Mouse (Mus musculus) forebrain, embryonic 11.5 days (tissue): ENCODE measurements around the gene Micu2. TPM values are rescaled to one million over a fixed set of nuclear protein-coding genes. Genes with fewer than 3 reads are reported as not detected.

Source experiments
- ATAC-seq: fragments of 200-750 bp; cut with Nextera tagmentation; replicated peaks from 2 replicates; pipeline ENCODE4 v1.8.0; 2017; ENCODE audit warnings: moderate TSS enrichment; ENCODE audit not compliant: low FRiP score
- DNase-seq: peaks from one replicate; pipeline ENCODE4 v3.0.0-alpha.2; 2017; ENCODE audit warnings: low spot score
- H3K27ac ChIP-seq: fragments of 300-500 bp; sonication (generic); 2 replicates; pipeline ENCODE4 v1.5.1; 2014; ENCODE audit warnings: low read depth, low read length
- H3K27me3 ChIP-seq: fragments of 300-500 bp; sonication (generic); 2 replicates; pipeline ENCODE4 v1.6.1; 2014; ENCODE audit warnings: mild to moderate bottlenecking, low read length, mixed read lengths; ENCODE audit not compliant: control insufficient read depth, insufficient read depth
- H3K36me3 ChIP-seq: fragments of 300-500 bp; sonication (generic); 2 replicates; pipeline ENCODE4 v1.6.1; 2014; ENCODE audit warnings: mild to moderate bottlenecking, low read length, moderate library complexity, mixed read lengths; ENCODE audit not compliant: control insufficient read depth, insufficient read depth
- H3K4me1 ChIP-seq: fragments of 300-500 bp; sonication (generic); replicated peaks from 2 replicates; pipeline ENCODE4 v1.6.1; 2014; ENCODE audit warnings: low read length, mixed read lengths; ENCODE audit not compliant: control insufficient read depth, insufficient read depth
- H3K4me2 ChIP-seq: fragments of 300-500 bp; sonication (generic); 2 replicates; pipeline ENCODE4 v1.6.1; 2014; ENCODE audit warnings: low read depth, mild to moderate bottlenecking, low read length, moderate library complexity, mixed read lengths; ENCODE audit not compliant: severe bottlenecking
- H3K4me3 ChIP-seq: fragments of 300-500 bp; sonication (generic); 2 replicates; pipeline ENCODE4 v1.5.1; 2014; ENCODE audit warnings: low read depth, low read length
- H3K9ac ChIP-seq: fragments of 300-500 bp; sonication (generic); 2 replicates; pipeline ENCODE4 v1.6.1; 2014; ENCODE audit warnings: low read length
- H3K9me3 ChIP-seq: fragments of 300-500 bp; sonication (generic); 2 replicates; pipeline ENCODE4 v1.6.1; 2016; ENCODE audit warnings: low read length, mixed read lengths; ENCODE audit not compliant: control insufficient read depth
- WGBS: fragments of 180-500 bp; shearing (Covaris S2); extraction: QIAGEN DNeasy Blood & Tissue Kit; methylation state at CpG from one replicate; pipeline ENCODE4 v1.1.7; 2014; 5-methylcytosine and 5-hydroxymethylcytosine counted together
- polyA plus RNA-seq: library from polyadenylated mRNA; unstranded; fragments of >200 nt; fragmentation: Nextera tagmentation; extraction: Ambion mirVana; gene quantifications from 2 replicates; pipeline ENCODE4 v1.2.1, GENCODE M21; 2014

Micu2 gene
- 48.0 and 52.7 TPM in 2 replicates for polyA plus RNA-seq

DNA sequence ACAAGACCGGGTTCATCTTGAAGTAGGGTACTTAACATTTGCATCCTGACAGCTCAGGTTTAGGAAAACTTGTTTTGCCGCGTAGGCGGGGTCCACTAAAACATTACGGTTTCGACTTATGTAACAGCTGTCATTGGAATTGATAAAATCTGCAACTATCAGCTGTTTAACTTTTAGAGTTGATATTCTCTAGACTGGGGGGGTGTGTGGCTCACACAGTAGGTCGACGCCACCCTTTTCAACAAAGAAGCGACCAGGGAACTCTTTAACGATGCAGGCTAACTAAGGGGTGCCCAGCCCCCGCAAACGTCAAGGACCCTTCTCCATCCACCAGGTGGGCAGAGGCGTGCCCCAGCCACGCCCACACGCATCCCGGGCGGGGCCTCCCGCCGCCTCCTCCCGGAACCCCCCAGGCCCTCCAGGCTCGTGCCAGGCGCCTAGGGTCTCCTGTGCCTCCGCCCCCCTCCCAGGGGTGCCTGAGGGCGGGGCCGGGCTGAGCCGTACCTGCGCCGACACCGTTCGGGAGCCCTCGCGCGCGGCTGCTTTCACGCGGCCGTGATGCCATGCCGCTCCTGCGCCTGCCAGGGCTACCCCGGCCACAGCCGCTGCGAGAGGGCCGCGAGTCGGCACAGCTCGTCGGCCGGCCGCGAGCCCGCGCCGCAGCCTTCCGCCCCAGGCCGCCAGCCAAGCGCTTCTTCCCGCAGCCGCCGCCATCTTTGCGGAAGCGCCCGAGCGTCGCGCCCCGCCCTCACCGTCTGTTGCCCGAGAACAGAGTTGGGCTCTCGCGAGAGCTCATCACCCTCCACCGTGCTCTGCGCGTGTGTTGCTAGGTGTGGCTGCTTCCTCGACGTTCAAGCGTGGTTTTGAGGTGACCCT is at the start of gene Micu2:
Micu2 (minus strand) TSS at position 737 of the 876 bp plus-strand sequence.
- Histone ChIP-seq H3K27me3 (no peaks in the 10 kb centered on the region), H3K36me3 (no peaks in the 10 kb centered on the region), H3K4me3 (peak within 1 kb of the TSS; percentile 85), H3K4me2 (peak within 1 kb of the TSS; percentile 74), H3K9me3 (no peaks in the 10 kb centered on the region), H3K4me1 (peaks cover 2% of the 10 kb centered on the region; the same call in 1 of the 2 replicates), H3K9ac (peak within 1 kb of the TSS; percentile 88), H3K27ac (peak within 1 kb of the TSS; percentile 62; the same call in 1 of the 2 replicates)
- peak; percentile 97 for ATAC-seq
- 3% methylated on average over 74 of the region's 76 CpGs for WGBS
- peak; percentile 93 for DNase-seq

DNA sequence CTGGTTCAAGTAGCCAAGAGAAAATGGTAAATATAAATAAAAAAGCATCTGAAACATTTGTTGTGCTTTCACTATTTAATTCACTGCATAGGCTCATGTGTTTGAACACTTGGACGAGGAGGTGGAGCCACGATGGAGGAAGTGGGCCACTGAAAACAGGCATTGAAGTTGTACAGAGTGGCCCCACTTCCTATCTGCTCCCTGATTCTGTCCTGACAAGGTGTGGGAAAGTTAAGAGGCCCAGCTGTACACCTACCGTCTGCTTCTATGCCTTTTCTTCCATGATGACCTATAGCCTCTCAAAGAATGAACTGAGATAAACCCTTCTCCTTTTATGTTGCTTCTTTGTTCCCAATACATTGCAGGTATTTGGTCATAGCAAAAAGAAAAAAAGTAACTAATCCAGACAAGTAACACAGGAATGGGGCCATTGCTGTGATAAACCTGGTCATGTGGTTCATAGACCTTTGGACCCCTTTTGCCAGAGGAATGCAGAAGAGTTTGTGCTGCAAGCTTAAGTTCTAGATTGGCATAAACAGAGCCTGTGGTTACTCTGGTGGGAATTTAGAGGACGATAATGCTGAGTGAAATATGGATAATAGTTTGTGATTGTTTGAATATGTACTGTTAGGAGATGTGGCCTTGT is 47.7 kb upstream of the Micu2 start:
- Histone ChIP-seq H3K9ac (no peak overlapping the region), H3K4me1 (no peaks in the 10 kb centered on the region), H3K27ac (no peak overlapping the region), H3K4me2 (no peak overlapping the region), H3K4me3 (no peak overlapping the region), H3K9me3 (no peaks in the 10 kb centered on the region), H3K36me3 (no peaks in the 10 kb centered on the region), H3K27me3 (no peaks in the 10 kb centered on the region)
- 84% methylated on average over 4 of the region's 4 CpGs for WGBS
- DNase-seq (no peak), ATAC-seq (no peak)

DNA sequence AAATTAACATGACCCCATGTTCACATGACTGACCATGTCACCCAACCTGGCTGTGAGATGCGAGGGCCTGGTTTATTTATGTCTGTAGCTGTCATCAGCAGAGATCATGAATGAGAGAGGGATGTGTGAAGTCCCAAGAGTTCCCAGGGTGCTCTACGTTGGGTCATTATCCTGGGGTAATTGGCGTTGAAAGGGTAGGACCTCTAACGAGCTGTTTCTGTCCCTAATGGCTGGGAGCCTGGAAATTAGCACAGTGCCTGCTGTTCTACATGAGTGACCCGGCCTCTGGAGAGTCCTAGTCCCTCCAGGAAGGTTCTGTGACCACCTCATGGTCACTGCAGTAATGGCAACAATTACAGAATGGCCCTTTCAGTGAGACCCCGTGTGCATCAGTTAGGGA is 37.1 kb upstream of the Micu2 start:
- Histone ChIP-seq H3K27me3 (peaks cover 3% of the 10 kb centered on the region; the same call in 1 of the 2 replicates), H3K9ac (no peak overlapping the region), H3K27ac (no peak overlapping the region), H3K36me3 (no peaks in the 10 kb centered on the region), H3K9me3 (no peaks in the 10 kb centered on the region), H3K4me3 (no peak overlapping the region), H3K4me2 (no peak overlapping the region), H3K4me1 (no peaks in the 10 kb centered on the region)
- ATAC-seq (peak; percentile 61; the same call in 1 of the 2 replicates), DNase-seq (peak; percentile 58)
- 9% methylated on average over 6 of the region's 6 CpGs for WGBS

DNA sequence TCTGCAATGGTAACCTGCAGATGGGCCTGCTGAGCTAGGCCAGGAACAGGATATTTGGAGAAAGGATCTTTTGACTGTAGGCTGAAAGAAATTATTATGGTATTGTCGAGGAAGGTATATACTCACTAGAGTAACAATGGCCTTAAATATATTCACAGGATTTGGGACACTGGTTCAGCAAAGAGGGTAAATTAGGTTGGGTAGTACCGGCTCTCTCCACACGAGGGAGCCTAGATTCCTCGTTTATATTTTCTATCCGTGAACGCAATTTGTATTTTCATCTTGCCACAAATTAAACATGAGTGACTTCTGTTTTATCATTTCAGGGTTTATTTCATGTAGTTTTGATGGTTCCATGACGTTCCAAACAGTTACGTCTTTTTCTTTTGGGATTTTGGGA is 35.5 kb upstream of the Micu2 start:
- H3K4me2 ChIP-seq, result no peak overlapping the region
- H3K9ac ChIP-seq, result no peak overlapping the region
- WGBS, result 14% methylated on average over 8 of the region's 8 CpGs
- ATAC-seq (no peak), DNase-seq (peak; percentile 67)
- H3K4me3 ChIP-seq, result no peak overlapping the region
- no peak overlapping the region for H3K27ac ChIP-seq
- H3K9me3 ChIP-seq, result no peaks in the 10 kb centered on the region
- H3K27me3 ChIP-seq, result peaks cover 3% of the 10 kb centered on the region; the same call in 1 of the 2 replicates
- H3K36me3 ChIP-seq, result no peaks in the 10 kb centered on the region
- H3K4me1 ChIP-seq, result no peaks in the 10 kb centered on the region

GRCm38 (mm10) chr14:58018869-58019268 is 19.8 kb upstream of the Micu2 start:
- Histone ChIP-seq H3K4me1 (no peaks in the 10 kb centered on the region), H3K4me2 (no peak overlapping the region), H3K9ac (no peak overlapping the region), H3K4me3 (no peak overlapping the region), H3K27ac (no peak overlapping the region), H3K36me3 (no peaks in the 10 kb centered on the region), H3K27me3 (no peaks in the 10 kb centered on the region), H3K9me3 (no peaks in the 10 kb centered on the region)
- DNase-seq, result no peak
- ATAC-seq, result no peak
- 39% methylated on average over 2 of the region's 2 CpGs for WGBS

DNA sequence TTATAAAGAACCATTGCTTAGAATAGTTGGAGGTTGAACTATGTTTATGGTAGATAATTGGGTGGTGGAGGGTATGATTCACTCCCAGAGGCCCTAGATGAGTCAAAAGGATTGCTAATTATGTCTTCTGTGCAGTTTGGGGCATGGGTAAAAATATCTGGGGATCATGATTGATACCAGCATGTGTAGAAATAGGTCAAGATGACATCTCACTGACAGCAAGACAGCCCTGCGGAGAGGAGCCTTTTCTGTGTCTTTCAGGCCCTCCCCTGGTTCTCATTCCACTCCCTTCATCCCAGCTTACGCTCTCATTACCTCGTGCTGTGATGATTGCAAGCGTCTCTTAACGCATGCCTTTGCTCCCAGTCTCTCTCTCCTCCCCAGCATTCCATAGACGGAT is 4.8 kb upstream of the Micu2 start:
- WGBS, result 78% methylated on average over 6 of the region's 6 CpGs

GRCm38 (mm10) chr14:58002161-58002560 is 3.1 kb upstream of the Micu2 start:
- Histone ChIP-seq H3K27ac (no peak overlapping the region), H3K9ac (no peak overlapping the region), H3K9me3 (no peaks in the 10 kb centered on the region), H3K4me1 (peaks cover 2% of the 10 kb centered on the region; the same call in 1 of the 2 replicates), H3K4me2 (no peak overlapping the region), H3K4me3 (no peak overlapping the region), H3K36me3 (no peaks in the 10 kb centered on the region), H3K27me3 (no peaks in the 10 kb centered on the region)
- ATAC-seq (no peak), DNase-seq (no peak)
- 90% methylated on average over 1 of the region's 1 CpGs for WGBS

More for the DNA sequence above, 4.8 kb upstream of the Micu2 start:
- Histone ChIP-seq H3K27ac (no peak overlapping the region), H3K9me3 (no peaks in the 10 kb centered on the region), H3K9ac (no peak overlapping the region), H3K27me3 (no peaks in the 10 kb centered on the region), H3K4me2 (no peak overlapping the region), H3K36me3 (no peaks in the 10 kb centered on the region), H3K4me1 (peaks cover 2% of the 10 kb centered on the region; the same call in 1 of the 2 replicates), H3K4me3 (no peak overlapping the region)
- DNase-seq (no peak), ATAC-seq (no peak)

DNA sequence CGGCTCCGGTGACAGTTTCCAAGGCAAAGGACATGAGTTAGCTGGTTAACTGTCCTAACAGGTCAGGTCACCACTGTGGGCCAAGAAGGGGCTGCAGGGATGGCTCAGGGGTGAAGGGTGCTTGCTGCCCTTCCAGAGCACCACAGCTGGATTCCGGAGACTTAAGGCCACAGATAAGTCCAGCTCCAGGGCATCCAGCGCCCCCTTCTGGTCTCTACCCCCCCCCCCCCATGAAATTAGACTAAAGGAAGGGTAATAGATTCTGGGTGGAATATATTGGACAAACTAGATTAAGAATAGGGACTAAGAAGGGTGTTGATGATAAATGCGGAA is 306 bp upstream of the Micu2 start:
- no peaks in the 10 kb centered on the region for H3K36me3 ChIP-seq
- no peaks in the 10 kb centered on the region for H3K27me3 ChIP-seq
- peaks cover 2% of the 10 kb centered on the region; the same call in 1 of the 2 replicates for H3K4me1 ChIP-seq
- 33% methylated on average over 5 of the region's 5 CpGs for WGBS
- ATAC-seq (no peak; the same call in 1 of the 2 replicates), DNase-seq (no peak)
- no peaks in the 10 kb centered on the region for H3K9me3 ChIP-seq
- H3K4me2 ChIP-seq, result peak overlapping the region; percentile 74
- H3K27ac ChIP-seq, result no peak overlapping the region
- H3K9ac ChIP-seq, result peak overlapping the region; percentile 88
- peak overlapping the region; percentile 85 for H3K4me3 ChIP-seq
